Mouse (Mus musculus): ENCODE data around the gene Maml3. TPM values are rescaled to one million over a fixed set of nuclear protein-coding genes. Genes with fewer than 3 reads are reported as not detected.

The Maml3 gene
- polyA plus RNA-seq, 1 experiment: 0.01 TPM

GRCm38 (mm10) chr3:52007602-52008252 is 97.1 kb downstream of the Maml3 start:
- no peak for TF ChIP-seq GATA1 (IDR thresholded peaks at IDR 0.05; ENCODE audit: low read length)

- no peak for TF ChIP-seq GATA1 (IDR thresholded peaks at IDR 0.05; ENCODE audit: low read length)
Measured at GRCm38 (mm10) chr3:52006721-52007330, 98.0 kb downstream of the Maml3 start.

GRCm38 (mm10) chr3:52003663-52004062 is 101.2 kb downstream of the Maml3 start:
- no peak for TF ChIP-seq GATA1 (IDR thresholded peaks at IDR 0.05; ENCODE audit: low read length)

- no peak for TF ChIP-seq GATA1 (IDR thresholded peaks at IDR 0.05; ENCODE audit: low read length)
Measured at GRCm38 (mm10) chr3:52001518-52001895, 103.4 kb downstream of the Maml3 start.

GRCm38 (mm10) chr3:52000871-52001517 is 103.9 kb downstream of the Maml3 start:
- TF ChIP-seq GATA1 (IDR thresholded peaks at IDR 0.05; ENCODE audit: low read length): no peak

- no peak for TF ChIP-seq GATA1 (IDR thresholded peaks at IDR 0.05; ENCODE audit: low read length)
Measured at GRCm38 (mm10) chr3:51999671-52000437, 105.0 kb downstream of the Maml3 start.

GRCm38 (mm10) chr3:51998511-51999399 is 106.1 kb downstream of the Maml3 start:
- TF ChIP-seq GATA1 (IDR thresholded peaks at IDR 0.05; ENCODE audit: low read length): no peak

GRCm38 (mm10) chr3:51997616-51998015 is 107.3 kb downstream of the Maml3 start:
- no peak for TF ChIP-seq GATA1 (IDR thresholded peaks at IDR 0.05; ENCODE audit: low read length)

GRCm38 (mm10) chr3:51986507-51986906 is 118.4 kb downstream of the Maml3 start:
- no peak for TF ChIP-seq GATA1 (IDR thresholded peaks at IDR 0.05; ENCODE audit: low read length)

- TF ChIP-seq GATA1 (IDR thresholded peaks at IDR 0.05; ENCODE audit: low read length): no peak
Measured at GRCm38 (mm10) chr3:51981496-51981895, 123.4 kb downstream of the Maml3 start.

GRCm38 (mm10) chr3:51977654-51978352 is 127.1 kb downstream of the Maml3 start:
- TF ChIP-seq GATA1 (IDR thresholded peaks at IDR 0.05; ENCODE audit: low read length): no peak

- TF ChIP-seq GATA1 (IDR thresholded peaks at IDR 0.05; ENCODE audit: low read length): no peak
Measured at GRCm38 (mm10) chr3:51974601-51975000, 130.3 kb downstream of the Maml3 start.

GRCm38 (mm10) chr3:51974153-51974552 is 130.7 kb downstream of the Maml3 start:
- no peak for TF ChIP-seq GATA1 (IDR thresholded peaks at IDR 0.05; ENCODE audit: low read length)

- no peak for TF ChIP-seq GATA1 (IDR thresholded peaks at IDR 0.05; ENCODE audit: low read length)
Measured at GRCm38 (mm10) chr3:51972576-51972975, 132.3 kb downstream of the Maml3 start.

All from G1E-ER4 (cell line).